Mouse (Mus musculus): ENCODE measurements at regions not wholly inside any gene's neighbourhood (a gene's known extent, or its start where the extent isn't known, plus 50 kb on each side); places are given as distances from the start of the nearest gene placed in this dataset.

- Histone ChIP-seq H3K27me3 (ENCODE audit: control insufficient read depth, insufficient read depth, low read length) (no peaks in the 10 kb centered on the region), H3K4me1 (ENCODE audit: control insufficient read depth in 2 of 2, insufficient read depth in 2 of 2, low read length in 2 of 2) (no peaks in the 10 kb centered on the region), H3K4me3 (ENCODE audit: control insufficient read depth in 1 of 2, insufficient read depth in 1 of 2, low read depth in 1 of 2, low read length in 2 of 2) (no peak overlapping the region), H3K36me3 (ENCODE audit: control insufficient read depth, insufficient read depth, low read length) (no peaks in the 10 kb centered on the region), H3K9me3 (ENCODE audit: control insufficient read depth, low read length) (no peaks in the 10 kb centered on the region), H3K9ac (ENCODE audit: low read length) (no peak overlapping the region), H3K4me2 (ENCODE audit: low read length) (no peak overlapping the region), H3K27ac (replicated peaks in 1 of 2; ENCODE audit: control insufficient read depth in 1 of 2, insufficient read depth in 1 of 2, low read depth in 2 of 2, low read length in 2 of 2) (no peak overlapping the region)
- ATAC-seq (ENCODE audit: insufficient number of reproducible peaks, insufficient read depth, low FRiP score, low read depth): no peak
Measured at GRCm38 (mm10) chr11:48431316-48431715, 368.8 kb upstream of the Rack1 start.

GRCm38 (mm10) chr11:48427423-48427822 lies 372.7 kb upstream of the Rack1 start:
- no peak overlapping the region for H3K4me3 ChIP-seq (ENCODE audit: control insufficient read depth in 1 of 2, insufficient read depth in 1 of 2, low read depth in 1 of 2, low read length in 2 of 2)
- H3K9me3 ChIP-seq (ENCODE audit: control insufficient read depth, low read length): no peaks in the 10 kb centered on the region
- H3K27ac ChIP-seq (replicated peaks in 1 of 2; ENCODE audit: control insufficient read depth in 1 of 2, insufficient read depth in 1 of 2, low read depth in 2 of 2, low read length in 2 of 2): no peak overlapping the region
- no peaks in the 10 kb centered on the region for H3K4me1 ChIP-seq (ENCODE audit: control insufficient read depth in 2 of 2, insufficient read depth in 2 of 2, low read length in 2 of 2)
- no peaks in the 10 kb centered on the region for H3K27me3 ChIP-seq (ENCODE audit: control insufficient read depth, insufficient read depth, low read length)
- no peak overlapping the region for H3K9ac ChIP-seq (ENCODE audit: low read length)
- 71% methylated on average over 2 of the region's 2 CpGs for WGBS
- H3K4me2 ChIP-seq (ENCODE audit: low read length): no peak overlapping the region
- ATAC-seq (ENCODE audit: insufficient number of reproducible peaks, insufficient read depth, low FRiP score, low read depth): no peak
- no peaks in the 10 kb centered on the region for H3K36me3 ChIP-seq (ENCODE audit: control insufficient read depth, insufficient read depth, low read length)

- Histone ChIP-seq H3K36me3 (ENCODE audit: control insufficient read depth, insufficient read depth, low read length) (no peaks in the 10 kb centered on the region), H3K4me2 (ENCODE audit: low read length) (no peak overlapping the region), H3K27ac (replicated peaks in 1 of 2; ENCODE audit: control insufficient read depth in 1 of 2, insufficient read depth in 1 of 2, low read depth in 2 of 2, low read length in 2 of 2) (no peak overlapping the region), H3K9me3 (ENCODE audit: control insufficient read depth, low read length) (no peaks in the 10 kb centered on the region), H3K4me1 (ENCODE audit: control insufficient read depth in 2 of 2, insufficient read depth in 2 of 2, low read length in 2 of 2) (peaks cover 0 to 5% of the 10 kb centered on the region in 2 experiments; a peak in 1 of 4 replicates), H3K4me3 (ENCODE audit: control insufficient read depth in 1 of 2, insufficient read depth in 1 of 2, low read depth in 1 of 2, low read length in 2 of 2) (no peak overlapping the region), H3K9ac (ENCODE audit: low read length) (no peak overlapping the region), H3K27me3 (ENCODE audit: control insufficient read depth, insufficient read depth, low read length) (no peaks in the 10 kb centered on the region)
- no peak for ATAC-seq (ENCODE audit: insufficient number of reproducible peaks, insufficient read depth, low FRiP score, low read depth)
- 81% methylated on average over 1 of the region's 1 CpGs for WGBS
Measured at GRCm38 (mm10) chr11:48426446-48426845, 373.7 kb upstream of the Rack1 start.

- H3K4me2 ChIP-seq (ENCODE audit: low read length): no peak overlapping the region
- 91% methylated on average over 6 of the region's 6 CpGs for WGBS
- H3K9me3 ChIP-seq (ENCODE audit: control insufficient read depth, low read length): no peaks in the 10 kb centered on the region
- H3K27me3 ChIP-seq (ENCODE audit: control insufficient read depth, insufficient read depth, low read length): no peaks in the 10 kb centered on the region
- no peak overlapping the region for H3K9ac ChIP-seq (ENCODE audit: low read length)
- H3K36me3 ChIP-seq (ENCODE audit: control insufficient read depth, insufficient read depth, low read length): no peaks in the 10 kb centered on the region
- H3K27ac ChIP-seq (replicated peaks in 1 of 2; ENCODE audit: control insufficient read depth in 1 of 2, insufficient read depth in 1 of 2, low read depth in 2 of 2, low read length in 2 of 2): no peak overlapping the region
- no peak overlapping the region for H3K4me3 ChIP-seq (ENCODE audit: control insufficient read depth in 1 of 2, insufficient read depth in 1 of 2, low read depth in 1 of 2, low read length in 2 of 2)
- peaks cover 2 to 16% of the 10 kb centered on the region in 2 experiments; a peak in 2 of 4 replicates for H3K4me1 ChIP-seq (ENCODE audit: control insufficient read depth in 2 of 2, insufficient read depth in 2 of 2, low read length in 2 of 2)
- ATAC-seq (ENCODE audit: insufficient number of reproducible peaks, insufficient read depth, low FRiP score, low read depth): no peak; the same call in 1 of the 2 replicates
Measured at GRCm38 (mm10) chr11:48418066-48418756, 381.9 kb upstream of the Rack1 start.

- no peaks in the 10 kb centered on the region for H3K27me3 ChIP-seq (ENCODE audit: control insufficient read depth, insufficient read depth, low read length)
- ATAC-seq (ENCODE audit: insufficient number of reproducible peaks, insufficient read depth, low FRiP score, low read depth): no peak
Measured at GRCm38 (mm10) chr11:48417615-48418014, 382.5 kb upstream of the Rack1 start.

GRCm38 (mm10) chr11:48398032-48398431 lies 402.1 kb upstream of the Rack1 start:
- no peak overlapping the region for H3K4me3 ChIP-seq (ENCODE audit: control insufficient read depth in 1 of 2, insufficient read depth in 1 of 2, low read depth in 1 of 2, low read length in 2 of 2)
- H3K4me1 ChIP-seq (ENCODE audit: control insufficient read depth in 2 of 2, insufficient read depth in 2 of 2, low read length in 2 of 2): no peaks in the 10 kb centered on the region
- H3K4me2 ChIP-seq (ENCODE audit: low read length): no peak overlapping the region
- no peaks in the 10 kb centered on the region for H3K9me3 ChIP-seq (ENCODE audit: control insufficient read depth, low read length)
- H3K27me3 ChIP-seq (ENCODE audit: control insufficient read depth, insufficient read depth, low read length): no peaks in the 10 kb centered on the region
- no peak for ATAC-seq (ENCODE audit: insufficient number of reproducible peaks, insufficient read depth, low FRiP score, low read depth)
- no peak overlapping the region for H3K9ac ChIP-seq (ENCODE audit: low read length)
- H3K36me3 ChIP-seq (ENCODE audit: control insufficient read depth, insufficient read depth, low read length): no peaks in the 10 kb centered on the region
- H3K27ac ChIP-seq (replicated peaks in 1 of 2; ENCODE audit: control insufficient read depth in 1 of 2, insufficient read depth in 1 of 2, low read depth in 2 of 2, low read length in 2 of 2): no peak overlapping the region
- 64% methylated on average over 2 of the region's 2 CpGs for WGBS

More at GRCm38 (mm10) chr11:48417615-48418014, 382.5 kb upstream of the Rack1 start:
- no peak overlapping the region for H3K4me3 ChIP-seq (ENCODE audit: control insufficient read depth in 1 of 2, insufficient read depth in 1 of 2, low read depth in 1 of 2, low read length in 2 of 2)
- WGBS: 75% methylated on average over 2 of the region's 2 CpGs
- H3K9me3 ChIP-seq (ENCODE audit: control insufficient read depth, low read length): no peaks in the 10 kb centered on the region
- H3K27ac ChIP-seq (replicated peaks in 1 of 2; ENCODE audit: control insufficient read depth in 1 of 2, insufficient read depth in 1 of 2, low read depth in 2 of 2, low read length in 2 of 2): no peak overlapping the region
- H3K4me2 ChIP-seq (ENCODE audit: low read length): no peak overlapping the region
- H3K36me3 ChIP-seq (ENCODE audit: control insufficient read depth, insufficient read depth, low read length): no peaks in the 10 kb centered on the region
- H3K4me1 ChIP-seq (ENCODE audit: control insufficient read depth in 2 of 2, insufficient read depth in 2 of 2, low read length in 2 of 2): peaks cover 2 to 16% of the 10 kb centered on the region in 2 experiments; a peak in 2 of 4 replicates
- no peak overlapping the region for H3K9ac ChIP-seq (ENCODE audit: low read length)

- no peak overlapping the region for H3K9ac ChIP-seq (ENCODE audit: low read length)
- H3K4me2 ChIP-seq (ENCODE audit: low read length): no peak overlapping the region
- H3K4me3 ChIP-seq (ENCODE audit: control insufficient read depth in 1 of 2, insufficient read depth in 1 of 2, low read depth in 1 of 2, low read length in 2 of 2): no peak overlapping the region
- WGBS: 63% methylated on average over 4 of the region's 4 CpGs
- H3K9me3 ChIP-seq (ENCODE audit: control insufficient read depth, low read length): no peaks in the 10 kb centered on the region
- no peaks in the 10 kb centered on the region for H3K4me1 ChIP-seq (ENCODE audit: control insufficient read depth in 2 of 2, insufficient read depth in 2 of 2, low read length in 2 of 2)
- H3K36me3 ChIP-seq (ENCODE audit: control insufficient read depth, insufficient read depth, low read length): no peaks in the 10 kb centered on the region
- no peak for ATAC-seq (ENCODE audit: insufficient number of reproducible peaks, insufficient read depth, low FRiP score, low read depth)
- H3K27me3 ChIP-seq (ENCODE audit: control insufficient read depth, insufficient read depth, low read length): no peaks in the 10 kb centered on the region
- H3K27ac ChIP-seq (replicated peaks in 1 of 2; ENCODE audit: control insufficient read depth in 1 of 2, insufficient read depth in 1 of 2, low read depth in 2 of 2, low read length in 2 of 2): no peak overlapping the region
Measured at GRCm38 (mm10) chr11:48381489-48381888, 392.7 kb upstream of the Sgcd start.

GRCm38 (mm10) chr11:48378044-48378443 lies 389.3 kb upstream of the Sgcd start:
- Histone ChIP-seq H3K4me1 (ENCODE audit: control insufficient read depth in 2 of 2, insufficient read depth in 2 of 2, low read length in 2 of 2) (no peaks in the 10 kb centered on the region), H3K27ac (replicated peaks in 1 of 2; ENCODE audit: control insufficient read depth in 1 of 2, insufficient read depth in 1 of 2, low read depth in 2 of 2, low read length in 2 of 2) (no peak overlapping the region), H3K9me3 (ENCODE audit: control insufficient read depth, low read length) (no peaks in the 10 kb centered on the region), H3K9ac (ENCODE audit: low read length) (no peak overlapping the region), H3K27me3 (ENCODE audit: control insufficient read depth, insufficient read depth, low read length) (no peaks in the 10 kb centered on the region), H3K4me2 (ENCODE audit: low read length) (no peak overlapping the region), H3K36me3 (ENCODE audit: control insufficient read depth, insufficient read depth, low read length) (no peaks in the 10 kb centered on the region), H3K4me3 (ENCODE audit: control insufficient read depth in 1 of 2, insufficient read depth in 1 of 2, low read depth in 1 of 2, low read length in 2 of 2) (no peak overlapping the region)
- WGBS: 73% methylated on average over 4 of the region's 4 CpGs
- no peak for ATAC-seq (ENCODE audit: insufficient number of reproducible peaks, insufficient read depth, low FRiP score, low read depth)
